Mouse (Mus musculus) brain, embryonic 14.5 days (tissue): ENCODE measurements around the gene Ush2a.

Source experiments
- CTCF ChIP-seq: fragments of 200-500 bp; IDR thresholded peaks from 2 replicates; pipeline ENCODE4 v1.5.1; 2012; ENCODE audit warnings: inconsistent platforms, mild to moderate bottlenecking, moderate library complexity, borderline replicate concordance; ENCODE audit not compliant: insufficient read depth, insufficient read length; ENCODE audit errors: extremely low read depth
- POLR2A ChIP-seq: fragments of 200-500 bp; IDR thresholded peaks from 2 replicates; pipeline ENCODE4 v1.6.1; 2012; ENCODE audit warnings: mild to moderate bottlenecking, inconsistent platforms, borderline replicate concordance; ENCODE audit not compliant: poor library complexity, insufficient read depth, insufficient read length, severe bottlenecking; ENCODE audit errors: extremely low read depth

- TF ChIP-seq CTCF (peak; percentile 62; the same call in 1 of the 2 replicates), POLR2A (no peak)
These were observed 642.3 kb downstream of the Ush2a start for GRCm38 (mm10) chr1:188904091-188904490.
